Mouse (Mus musculus): ENCODE results near the gene Trim71. TPM values are rescaled to one million over a fixed set of nuclear protein-coding genes. Genes with fewer than 3 reads are reported as not detected.

Trim71 gene
- polyA plus RNA-seq, 1 experiment = not detected

DNA sequence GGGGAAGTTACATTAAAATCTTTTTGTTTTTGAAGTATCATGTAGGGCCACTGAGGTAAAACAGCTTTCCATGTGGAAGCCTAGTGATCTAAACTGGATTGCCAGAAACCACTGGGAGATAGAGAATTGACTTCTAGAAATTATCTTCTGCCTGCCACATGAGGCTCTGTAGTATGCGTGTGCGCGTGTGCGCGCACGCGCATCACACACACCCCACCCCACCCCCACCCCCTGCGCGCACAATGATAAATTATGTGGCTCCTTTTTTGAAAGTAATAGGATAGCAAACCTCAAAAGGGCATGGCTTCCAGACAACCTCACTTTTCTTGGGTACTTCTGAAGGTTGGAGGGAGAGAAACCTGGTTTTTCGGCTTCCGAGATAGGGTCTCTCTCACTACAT, 62.3 kb downstream of the Trim71 start:
- peaks cover 2% of the 10 kb centered on the region; the same call in 1 of the 2 replicates for H3K4me1 ChIP-seq (ENCODE audit: control insufficient read depth, insufficient read depth, insufficient read length, low read length)
- no peak overlapping the region for H3K4me3 ChIP-seq (ENCODE audit: low read depth, low read length)
- no peaks in the 10 kb centered on the region for H3K27me3 ChIP-seq (ENCODE audit: control insufficient read depth, insufficient read depth, low read length)
- 98% methylated on average over 11 of the region's 11 CpGs for WGBS
- H3K36me3 ChIP-seq (ENCODE audit: control insufficient read depth, insufficient read depth, low read length) = no peaks in the 10 kb centered on the region
- H3K27ac ChIP-seq (ENCODE audit: insufficient read depth, low read depth, low read length) = no peak overlapping the region
- TF ChIP-seq CTCF (IDR thresholded peaks at IDR 0.05; ENCODE audit: extremely low read depth, insufficient read length, insufficient replicate concordance, low read depth, low read length) (no peak), POLR2A (IDR thresholded peaks at IDR 0.05; ENCODE audit: low read depth, low read length) (no peak)

DNA sequence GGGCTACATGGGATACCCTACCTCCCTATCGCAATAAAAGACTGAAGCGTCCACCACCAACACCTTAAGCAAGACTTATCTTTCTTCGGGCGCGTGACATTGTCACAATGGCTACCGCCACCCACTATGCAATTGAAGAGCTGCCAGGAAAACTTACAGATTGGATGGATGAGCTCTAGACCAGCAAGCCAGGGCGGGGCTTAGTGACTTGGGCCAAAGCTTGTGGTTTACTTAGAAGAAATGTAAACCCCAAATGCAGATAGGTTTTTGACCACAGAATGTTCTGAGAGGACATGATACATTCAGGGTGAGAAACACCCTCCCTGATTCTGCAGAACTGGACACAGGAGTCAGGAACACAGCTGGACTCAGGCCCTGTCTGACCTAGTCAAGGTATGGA, 63.1 kb downstream of the Trim71 start:
- Histone ChIP-seq H3K27ac (ENCODE audit: insufficient read depth, low read depth, low read length) (no peak overlapping the region), H3K4me3 (ENCODE audit: low read depth, low read length) (no peak overlapping the region), H3K27me3 (ENCODE audit: control insufficient read depth, insufficient read depth, low read length) (no peaks in the 10 kb centered on the region), H3K36me3 (ENCODE audit: control insufficient read depth, insufficient read depth, low read length) (no peaks in the 10 kb centered on the region), H3K4me1 (ENCODE audit: control insufficient read depth, insufficient read depth, insufficient read length, low read length) (peaks cover 2% of the 10 kb centered on the region; the same call in 1 of the 2 replicates)
- 82% methylated on average over 7 of the region's 7 CpGs for WGBS
- TF ChIP-seq POLR2A (IDR thresholded peaks at IDR 0.05; ENCODE audit: low read depth, low read length) = no peak
- TF ChIP-seq CTCF (IDR thresholded peaks at IDR 0.05; ENCODE audit: extremely low read depth, insufficient read length, insufficient replicate concordance, low read depth, low read length) = no peak

DNA sequence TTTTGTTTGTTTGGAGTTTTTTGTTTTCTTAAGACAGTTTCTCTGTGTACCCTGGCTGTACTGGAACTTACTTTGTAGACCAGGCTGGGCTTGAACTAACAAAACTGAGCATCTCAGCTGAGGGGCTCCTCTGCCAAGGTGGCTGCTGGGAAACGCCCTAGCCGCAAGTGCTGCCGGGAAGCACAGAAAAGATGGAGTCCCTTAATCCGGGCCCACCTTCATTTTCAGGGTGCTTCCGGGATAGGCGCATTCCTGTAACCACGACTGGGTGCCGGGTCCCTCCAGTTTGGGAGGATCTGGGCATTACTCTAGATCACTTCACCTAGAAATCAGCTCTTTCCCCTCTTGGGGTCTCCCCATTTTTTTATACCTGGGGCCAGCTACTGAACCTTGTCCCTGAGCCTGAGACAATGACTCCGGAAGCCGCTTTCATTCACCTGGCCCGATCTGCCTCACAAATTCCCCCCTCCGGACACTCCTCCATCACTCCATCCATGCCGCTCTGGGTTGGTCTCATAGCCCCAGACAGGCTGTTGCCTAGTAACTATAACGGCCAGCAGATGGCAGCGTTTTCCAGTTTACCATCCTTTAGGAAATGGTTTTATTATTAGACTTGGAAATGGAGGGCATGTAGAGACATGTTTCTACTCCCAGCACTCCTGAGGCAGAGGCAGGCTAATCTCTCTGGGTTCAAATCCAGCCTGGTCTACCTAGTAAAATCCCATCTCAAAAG, 64.2 kb downstream of the Trim71 start:
- 20% methylated on average over 15 of the region's 15 CpGs for whole genome bisulfite sequencing
- Histone ChIP-seq H3K4me1 (ENCODE audit: control insufficient read depth, insufficient read depth, insufficient read length, low read length) (peaks cover 2% of the 10 kb centered on the region; the same call in 1 of the 2 replicates), H3K36me3 (ENCODE audit: control insufficient read depth, insufficient read depth, low read length) (no peaks in the 10 kb centered on the region), H3K27ac (ENCODE audit: insufficient read depth, low read depth, low read length) (no peak overlapping the region), H3K4me3 (ENCODE audit: low read depth, low read length) (no peak overlapping the region), H3K27me3 (ENCODE audit: control insufficient read depth, insufficient read depth, low read length) (no peaks in the 10 kb centered on the region)
- TF ChIP-seq CTCF (IDR thresholded peaks at IDR 0.05; ENCODE audit: extremely low read depth, insufficient read length, insufficient replicate concordance, low read depth, low read length) (peak; percentile 54; the same call in 1 of the 2 replicates), POLR2A (IDR thresholded peaks at IDR 0.05; ENCODE audit: low read depth, low read length) (no peak)

DNA sequence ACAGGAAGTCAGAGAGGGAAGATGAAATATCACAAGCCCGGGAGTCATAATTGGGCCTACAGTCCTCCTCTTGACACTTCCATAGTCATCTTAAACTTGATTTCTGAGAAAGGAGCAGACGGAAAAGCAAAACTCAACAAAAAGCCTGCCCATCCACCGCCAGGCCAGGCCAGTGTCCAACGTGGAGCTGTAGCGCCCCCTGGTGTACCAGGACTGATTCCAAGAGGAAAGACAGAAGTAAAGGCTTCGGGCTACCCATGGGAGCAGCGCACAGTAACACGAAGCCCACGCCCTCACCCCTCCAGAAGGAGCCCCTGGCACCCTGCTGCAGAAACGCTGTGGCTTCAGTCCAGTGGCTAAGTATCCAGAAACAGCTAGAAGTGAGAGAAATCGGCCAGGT, 66.0 kb downstream of the Trim71 start:
- Histone ChIP-seq H3K36me3 (ENCODE audit: control insufficient read depth, insufficient read depth, low read length) (no peaks in the 10 kb centered on the region), H3K4me3 (ENCODE audit: low read depth, low read length) (no peak overlapping the region), H3K27me3 (ENCODE audit: control insufficient read depth, insufficient read depth, low read length) (no peaks in the 10 kb centered on the region), H3K27ac (ENCODE audit: insufficient read depth, low read depth, low read length) (no peak overlapping the region), H3K4me1 (ENCODE audit: control insufficient read depth, insufficient read depth, insufficient read length, low read length) (peaks cover 2% of the 10 kb centered on the region; the same call in 1 of the 2 replicates)
- TF ChIP-seq POLR2A (IDR thresholded peaks at IDR 0.05; ENCODE audit: low read depth, low read length) (no peak), CTCF (IDR thresholded peaks at IDR 0.05; ENCODE audit: extremely low read depth, insufficient read length, insufficient replicate concordance, low read depth, low read length) (peak; percentile 93; the same call in 1 of the 2 replicates)
- WGBS = 6% methylated on average over 11 of the region's 11 CpGs

DNA sequence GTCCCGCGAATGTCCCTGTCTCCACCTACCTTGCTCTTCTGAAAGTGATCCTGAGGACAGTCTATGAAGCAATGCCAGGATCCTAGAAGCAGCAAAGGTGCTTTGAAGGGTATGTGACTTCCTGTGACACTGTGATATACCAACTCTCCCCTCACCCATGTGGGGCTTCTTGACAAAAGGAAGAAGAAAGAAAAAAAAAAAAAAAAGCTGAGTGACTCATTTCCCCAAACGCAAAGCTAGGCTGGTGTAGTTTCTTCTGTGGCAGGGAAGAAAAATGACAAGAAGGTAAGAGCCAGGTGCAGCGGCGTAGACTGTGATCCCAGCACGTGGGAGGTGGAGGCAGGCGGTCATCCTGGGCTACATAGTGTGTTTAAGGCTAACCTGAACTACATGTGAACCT, 67.7 kb downstream of the Trim71 start:
- Histone ChIP-seq H3K27ac (ENCODE audit: insufficient read depth, low read depth, low read length) (no peak overlapping the region), H3K27me3 (ENCODE audit: control insufficient read depth, insufficient read depth, low read length) (no peaks in the 10 kb centered on the region), H3K4me1 (ENCODE audit: control insufficient read depth, insufficient read depth, insufficient read length, low read length) (no peaks in the 10 kb centered on the region), H3K4me3 (ENCODE audit: low read depth, low read length) (no peak overlapping the region), H3K36me3 (ENCODE audit: control insufficient read depth, insufficient read depth, low read length) (no peaks in the 10 kb centered on the region)
- 68% methylated on average over 7 of the region's 7 CpGs for WGBS
- TF ChIP-seq CTCF (IDR thresholded peaks at IDR 0.05; ENCODE audit: extremely low read depth, insufficient read length, insufficient replicate concordance, low read depth, low read length) (no peak), POLR2A (IDR thresholded peaks at IDR 0.05; ENCODE audit: low read depth, low read length) (no peak)

DNA sequence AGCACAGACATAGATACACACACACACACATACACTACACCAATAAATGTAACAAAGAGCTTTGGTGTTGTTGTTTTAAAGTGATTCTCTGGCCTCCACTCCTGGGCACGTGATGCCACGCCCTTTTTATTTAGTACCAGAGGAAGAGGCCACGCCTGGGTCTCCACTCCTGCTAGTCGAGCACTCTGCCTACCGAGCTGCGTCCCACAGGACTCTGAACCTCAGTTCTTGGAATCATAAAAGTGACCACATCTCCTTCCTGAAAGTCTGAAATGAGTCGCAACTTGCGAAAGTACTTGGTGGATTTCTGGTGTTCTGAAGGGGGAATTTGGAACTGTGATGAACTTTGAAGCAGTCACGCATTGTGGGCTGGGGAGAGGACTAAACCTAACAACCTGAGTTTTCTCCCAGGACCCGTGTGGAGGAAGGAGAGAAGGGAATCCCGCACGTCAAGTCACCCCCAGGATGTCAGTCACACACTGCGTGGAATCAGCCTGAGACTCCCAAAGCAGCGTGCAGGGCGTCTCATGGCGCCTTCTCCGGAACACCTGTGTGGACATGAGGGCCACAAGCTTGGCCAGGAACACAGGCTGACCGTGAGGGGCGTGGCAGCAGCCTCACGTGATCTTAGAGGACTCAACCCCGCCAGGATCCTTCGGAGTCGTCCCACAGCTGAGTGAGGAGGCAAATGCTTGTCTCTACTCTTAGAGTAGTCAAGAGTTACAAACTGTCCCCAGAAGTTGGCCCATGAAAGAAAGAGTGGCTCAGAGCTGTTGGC, 76.5 kb downstream of the Trim71 start:
- 24% methylated on average over 23 of the region's 23 CpGs for WGBS
- TF ChIP-seq CTCF (IDR thresholded peaks at IDR 0.05; ENCODE audit: extremely low read depth, insufficient read length, insufficient replicate concordance, low read depth, low read length) = no peak
- TF ChIP-seq POLR2A (IDR thresholded peaks at IDR 0.05; ENCODE audit: low read depth, low read length) = no peak
- Histone ChIP-seq H3K27me3 (ENCODE audit: control insufficient read depth, insufficient read depth, low read length) (no peaks in the 10 kb centered on the region), H3K27ac (ENCODE audit: insufficient read depth, low read depth, low read length) (peak overlapping the region; percentile 65), H3K4me1 (ENCODE audit: control insufficient read depth, insufficient read depth, insufficient read length, low read length) (peaks cover 12% of the 10 kb centered on the region), H3K4me3 (ENCODE audit: low read depth, low read length) (peak overlapping the region; percentile 55), H3K36me3 (ENCODE audit: control insufficient read depth, insufficient read depth, low read length) (no peaks in the 10 kb centered on the region)

DNA sequence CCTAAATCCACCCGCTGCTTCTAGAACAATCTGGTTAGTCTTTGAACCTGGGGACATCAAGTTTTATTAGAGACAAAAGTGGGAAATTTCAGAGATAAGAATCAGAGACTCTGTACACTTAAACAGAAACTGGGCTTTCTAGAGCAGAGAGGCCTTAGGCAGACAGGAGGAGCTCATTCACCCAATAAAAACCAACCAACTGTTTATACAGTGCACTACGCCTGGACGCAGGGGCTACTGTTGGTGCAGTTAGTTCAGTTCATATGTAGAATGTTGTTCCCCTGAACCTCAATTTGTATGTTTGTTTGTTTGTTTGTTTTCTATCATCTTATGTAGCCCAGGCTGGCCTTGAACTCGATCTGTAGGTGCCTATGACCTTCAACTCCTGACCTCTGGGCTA, 77.4 kb downstream of the Trim71 start:
- Histone ChIP-seq H3K27me3 (ENCODE audit: control insufficient read depth, insufficient read depth, low read length) (no peaks in the 10 kb centered on the region), H3K4me3 (ENCODE audit: low read depth, low read length) (no peak overlapping the region), H3K36me3 (ENCODE audit: control insufficient read depth, insufficient read depth, low read length) (no peaks in the 10 kb centered on the region), H3K27ac (ENCODE audit: insufficient read depth, low read depth, low read length) (no peak overlapping the region), H3K4me1 (ENCODE audit: control insufficient read depth, insufficient read depth, insufficient read length, low read length) (peaks cover 12% of the 10 kb centered on the region)
- TF ChIP-seq POLR2A (IDR thresholded peaks at IDR 0.05; ENCODE audit: low read depth, low read length) (no peak), CTCF (IDR thresholded peaks at IDR 0.05; ENCODE audit: extremely low read depth, insufficient read length, insufficient replicate concordance, low read depth, low read length) (no peak)
- 55% methylated on average over 4 of the region's 4 CpGs for WGBS

All from small intestine, adult 2 months (tissue).